Mouse (Mus musculus) thymus, adult 2 months (tissue): ENCODE measurements around the gene Igsf9. TPM values are rescaled to one million over a fixed set of nuclear protein-coding genes. Genes with fewer than 3 reads are reported as not detected.

Source experiments
- DNase-seq: peaks from one replicate; pipeline ENCODE4 v3.0.0; 2021
- H3K27ac ChIP-seq: fragments of 200-500 bp; 2 replicates; pipeline ENCODE4 v1.5.1; 2012; ENCODE audit warnings: low read length, control low read depth; ENCODE audit not compliant: control insufficient read depth, insufficient read depth
- H3K27me3 ChIP-seq: fragments of 200-500 bp; 2 replicates; pipeline ENCODE4 v1.6.1; 2012; ENCODE audit warnings: mild to moderate bottlenecking, low read length, moderate library complexity, mixed read lengths; ENCODE audit not compliant: control insufficient read depth, insufficient read depth
- H3K36me3 ChIP-seq: fragments of 200-500 bp; 2 replicates; pipeline ENCODE4 v1.6.1; 2012; ENCODE audit warnings: mild to moderate bottlenecking, low read length, moderate library complexity; ENCODE audit not compliant: control insufficient read depth, insufficient read depth
- H3K4me1 ChIP-seq: fragments of 200-500 bp; replicated peaks from 2 replicates; pipeline ENCODE4 v1.6.1; 2012; ENCODE audit warnings: low read length; ENCODE audit not compliant: control insufficient read depth, insufficient read depth
- H3K4me3 ChIP-seq: fragments of 200-500 bp; 2 replicates; pipeline ENCODE4 v1.5.1; 2012; ENCODE audit warnings: mild to moderate bottlenecking, low read length, control low read depth, moderate library complexity; ENCODE audit not compliant: control insufficient read depth, insufficient read depth
- CTCF ChIP-seq: fragments of 200-500 bp; IDR thresholded peaks from 2 replicates; pipeline ENCODE4 v1.5.1; 2012; ENCODE audit warnings: mild to moderate bottlenecking, control low read depth, low read length, moderate library complexity, borderline replicate concordance; ENCODE audit not compliant: control insufficient read depth, poor library complexity, insufficient read depth; ENCODE audit errors: extremely low read depth
- POLR2A ChIP-seq: fragments of 200-500 bp; IDR thresholded peaks from 2 replicates; pipeline ENCODE4 v1.6.1; 2012; ENCODE audit warnings: mild to moderate bottlenecking, low read length, control low read depth, moderate library complexity; ENCODE audit not compliant: control insufficient read depth, poor library complexity, insufficient read depth; ENCODE audit errors: extremely low read depth
- WGBS: fragments of 180-500 bp; shearing (Covaris S2); methylation state at CpG from one replicate; pipeline ENCODE4 v1.1.7; 2018; 5-methylcytosine and 5-hydroxymethylcytosine counted together
- polyA plus RNA-seq: library from polyadenylated mRNA; depleted of rRNA; stranded (reverse); fragments of >200 nt; gene quantifications from 2 replicates; pipeline ENCODE4 v1.2.3, GENCODE M21; 2012

The Igsf9 gene
- polyA plus RNA-seq, 1 experiment = 20.3 TPM

DNA sequence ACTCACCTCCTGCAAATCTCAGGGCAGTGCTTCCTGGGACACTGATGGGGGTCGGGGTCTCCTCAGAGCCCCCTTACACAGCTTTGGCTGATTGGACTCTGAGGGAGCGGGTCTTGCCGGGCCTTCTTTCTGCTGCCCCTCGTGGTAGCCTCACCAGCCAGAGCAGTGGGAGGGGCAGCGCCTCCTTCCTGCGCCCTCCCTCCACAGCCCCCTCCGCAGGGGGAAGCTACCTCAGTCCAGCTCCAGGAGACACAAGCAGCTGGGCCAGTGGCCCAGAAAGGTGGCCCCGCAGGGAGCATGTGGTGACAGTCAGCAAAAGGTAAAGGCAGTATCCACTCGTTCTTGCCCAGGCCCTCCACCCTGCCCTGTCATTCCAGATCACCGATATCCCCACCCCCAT, 15.8 kb downstream of the Igsf9 start:
- Histone ChIP-seq H3K27ac (no peak overlapping the region), H3K4me1 (peaks cover 24% of the 10 kb centered on the region), H3K36me3 (no peaks in the 10 kb centered on the region), H3K4me3 (no peak overlapping the region), H3K27me3 (no peaks in the 10 kb centered on the region)
- no peak for TF ChIP-seq CTCF
- no peak for TF ChIP-seq POLR2A
- DNase-seq = no peak
- WGBS = 56% methylated on average over 10 of the region's 10 CpGs

- no peaks in the 10 kb centered on the region for H3K27me3 ChIP-seq
- peaks cover 31% of the 10 kb centered on the region for H3K4me1 ChIP-seq
- peak within 1 kb of the TSS; percentile 77 for H3K4me3 ChIP-seq
- 0 out of 2 replicates have a peak, but pooled peaks have one; percentile 21 for TF ChIP-seq POLR2A
- 0 out of 2 replicates have a peak, but pooled peaks have one; percentile 8 for TF ChIP-seq CTCF
- peak; percentile 73 for DNase-seq
- WGBS = 4% methylated on average over 30 of the region's 30 CpGs
- no peaks in the 10 kb centered on the region for H3K36me3 ChIP-seq
- H3K27ac ChIP-seq = peak within 1 kb of the TSS; percentile 0; the same call in 1 of the 2 replicates
Measured at GRCm38 (mm10) chr1:172499765-172500441, 18.3 kb downstream of the Igsf9 start, which contains the start of gene Tagln2. TSS of gene Tagln2 (plus strand) at chr1:172500047.

- Histone ChIP-seq H3K36me3 (peaks cover 3% of the 10 kb centered on the region), H3K4me1 (peaks cover 31% of the 10 kb centered on the region), H3K27me3 (no peaks in the 10 kb centered on the region), H3K27ac (peak overlapping the region; percentile 53; the same call in 1 of the 2 replicates), H3K4me3 (peak overlapping the region; percentile 77)
- under 1% methylated on average over 50 of the region's 56 CpGs for WGBS
- TF ChIP-seq POLR2A (no peak), CTCF (no peak; the same call in 1 of the 2 replicates)
- DNase-seq = peak; percentile 41
Measured at GRCm38 (mm10) chr1:172500451-172501370, 19.1 kb downstream of the Igsf9 start.

DNA sequence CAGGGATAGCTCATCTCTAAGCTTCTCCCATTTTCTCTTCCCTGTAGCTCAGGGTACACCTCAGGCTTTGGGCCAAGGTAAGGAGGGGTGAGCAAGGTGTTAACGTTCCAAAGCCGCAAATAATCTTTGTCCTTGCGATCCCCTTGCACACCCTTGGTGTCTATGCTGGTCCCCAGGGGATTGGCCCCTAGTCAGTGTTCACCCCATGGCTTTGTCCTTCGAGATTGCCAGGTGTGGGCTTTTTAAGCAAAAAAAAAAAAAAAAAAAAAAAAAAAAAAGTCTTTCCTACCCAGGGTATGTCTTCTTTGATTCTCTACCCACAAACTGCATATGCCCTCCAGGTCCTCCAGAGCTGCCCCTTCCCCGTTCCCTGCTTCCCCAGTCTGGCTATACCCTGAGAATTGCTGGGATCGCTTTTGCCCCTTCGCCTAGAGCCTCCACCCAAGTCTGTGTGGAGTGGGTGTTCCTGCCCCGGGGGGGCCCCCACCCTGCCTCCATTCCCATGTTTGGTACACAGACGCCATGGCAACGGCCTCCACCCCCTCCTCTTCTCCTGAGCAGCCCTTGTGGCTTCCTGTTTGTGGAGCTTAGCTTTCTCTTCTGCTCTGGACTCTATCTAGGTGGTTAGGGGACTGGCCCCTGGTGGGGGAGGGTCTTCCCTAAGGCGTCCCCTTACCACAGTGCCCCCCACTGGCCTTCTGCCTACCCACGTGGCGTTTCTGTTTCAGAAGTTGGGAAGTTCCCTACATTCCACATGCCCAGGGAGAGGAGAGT, 20.0 kb downstream of the Igsf9 start:
- H3K4me3 ChIP-seq = peak overlapping the region; percentile 77
- no peaks in the 10 kb centered on the region for H3K27me3 ChIP-seq
- no peak for TF ChIP-seq CTCF
- no peak for TF ChIP-seq POLR2A
- WGBS = under 1% methylated on average over 13 of the region's 13 CpGs
- peak overlapping the region; percentile 53 for H3K27ac ChIP-seq
- DNase-seq = peak; percentile 82
- H3K4me1 ChIP-seq = peaks cover 31% of the 10 kb centered on the region
- H3K36me3 ChIP-seq = peaks cover 7% of the 10 kb centered on the region

DNA sequence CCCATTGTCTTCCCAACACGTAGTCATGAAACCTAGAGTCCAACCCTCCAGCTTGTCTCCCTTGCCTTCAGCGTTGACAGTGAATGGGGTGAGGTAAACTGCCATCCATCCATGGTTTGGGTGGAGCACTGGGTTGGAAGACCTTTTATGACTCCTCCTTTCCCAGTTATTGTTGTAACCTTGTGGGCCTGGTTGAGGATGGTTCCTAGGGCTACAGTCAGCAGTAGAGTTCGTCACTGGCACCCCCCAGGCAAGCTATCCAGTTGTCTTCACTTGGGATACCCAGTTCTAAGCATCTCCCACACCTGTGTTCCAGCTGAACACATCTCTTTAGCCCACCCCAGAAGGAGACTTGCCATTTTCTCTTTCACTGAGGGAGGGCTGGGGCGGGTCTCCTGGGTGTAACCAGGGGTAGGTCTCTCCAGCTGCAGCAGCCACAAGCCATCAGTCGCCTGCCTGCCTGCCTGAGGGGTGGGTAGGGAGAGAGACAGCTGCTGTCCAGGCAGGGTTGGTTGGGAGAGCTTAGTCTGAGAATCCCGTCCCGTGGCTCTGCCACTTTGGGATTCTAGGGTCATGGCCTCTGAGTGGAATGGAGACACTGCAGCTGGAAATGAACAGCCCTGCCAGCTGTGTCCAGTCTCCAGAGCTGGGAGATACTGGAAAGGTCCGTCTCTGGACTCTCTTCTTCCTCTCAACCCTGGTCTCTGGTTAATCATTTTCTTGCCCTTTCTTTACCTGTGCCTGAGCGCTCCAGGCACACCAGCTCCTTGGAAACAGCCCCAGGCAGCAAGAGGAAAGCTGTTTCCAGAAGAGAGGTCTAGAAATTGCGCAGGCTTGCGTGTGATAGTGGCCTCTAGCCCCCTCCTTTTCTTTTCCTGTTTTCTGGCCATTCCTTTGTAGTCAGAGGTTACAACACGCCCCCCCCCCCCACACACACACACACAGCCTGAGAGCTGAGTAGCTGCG, 20.8 kb downstream of the Igsf9 start:
- WGBS = 39% methylated on average over 13 of the region's 13 CpGs
- DNase-seq = no peak
- peaks cover 31% of the 10 kb centered on the region for H3K4me1 ChIP-seq
- no peaks in the 10 kb centered on the region for H3K27me3 ChIP-seq
- TF ChIP-seq POLR2A = no peak
- no peak for TF ChIP-seq CTCF
- H3K27ac ChIP-seq = peak overlapping the region; percentile 53
- peak overlapping the region; percentile 77 for H3K4me3 ChIP-seq
- peaks cover 7% of the 10 kb centered on the region for H3K36me3 ChIP-seq
